Mouse (Mus musculus) liver, embryonic 13.5 days (tissue): ENCODE data around the gene Myo3a. TPM values are rescaled to one million over a fixed set of nuclear protein-coding genes. Genes with fewer than 3 reads are reported as not detected.
"Not testable (repeated sequence)": the region's sequence is repeated elsewhere in the genome, so short reads cannot be mapped to it uniquely, and the experiment has no call there.

Source experiments
- ATAC-seq: fragments of 200-750 bp; cut with Nextera tagmentation; 2 replicates; pipeline ENCODE4 v1.8.0; 2017; ENCODE audit warnings: low read depth, mild to moderate bottlenecking, moderate number of reproducible peaks, moderate library complexity
- DNase-seq: peaks from one replicate; pipeline ENCODE4 v3.0.0; 2022
- H3K27ac ChIP-seq: fragments of 300-500 bp; sonication (generic); 2 replicates; pipeline ENCODE4 v1.5.1; 2015; ENCODE audit warnings: moderate library complexity, mild to moderate bottlenecking, inconsistent platforms
- H3K27me3 ChIP-seq: fragments of 300-500 bp; sonication (generic); 2 replicates; pipeline ENCODE4 v1.6.1; 2015; ENCODE audit warnings: mild to moderate bottlenecking, inconsistent platforms
- H3K36me3 ChIP-seq: fragments of 300-500 bp; sonication (generic); 2 replicates; pipeline ENCODE4 v1.6.1; 2015; ENCODE audit warnings: mild to moderate bottlenecking, inconsistent platforms
- H3K4me1 ChIP-seq: fragments of 300-500 bp; sonication (generic); replicated peaks from 2 replicates; pipeline ENCODE4 v1.6.1; 2015; ENCODE audit warnings: inconsistent platforms
- H3K4me2 ChIP-seq: fragments of 300-500 bp; sonication (generic); 2 replicates; pipeline ENCODE4 v1.6.1; 2015; ENCODE audit warnings: inconsistent platforms, mild to moderate bottlenecking, moderate library complexity
- H3K4me3 ChIP-seq: fragments of 300-500 bp; sonication (generic); replicated peaks from 2 replicates; pipeline ENCODE4 v1.5.1; 2015; ENCODE audit warnings: mild to moderate bottlenecking, inconsistent platforms
- H3K9ac ChIP-seq: fragments of 300-500 bp; sonication (generic); 2 replicates; pipeline ENCODE4 v1.6.1; 2015; ENCODE audit warnings: mild to moderate bottlenecking, inconsistent platforms
- H3K9me3 ChIP-seq: fragments of 300-500 bp; sonication (generic); replicated peaks from 2 replicates; pipeline ENCODE4 v1.6.1; 2016; ENCODE audit warnings: inconsistent platforms
- WGBS: fragments of 180-500 bp; shearing (Covaris S2); methylation state at CpG from one replicate; pipeline ENCODE4 v1.1.7; 2015; ENCODE audit not compliant: insufficient replicate concordance; 5-methylcytosine and 5-hydroxymethylcytosine counted together
- polyA plus RNA-seq: library from polyadenylated mRNA; unstranded; fragments of >200 nt; fragmentation: Nextera tagmentation; extraction: Ambion mirVana; gene quantifications from 2 replicates; pipeline ENCODE4 v1.2.1, GENCODE M21; 2015

Myo3a gene
- polyA plus RNA-seq, 1 experiment from 2014 or later, result not detected

- Histone ChIP-seq H3K9ac (no peak overlapping the region), H3K4me1 (no peaks in the 10 kb centered on the region), H3K4me2 (no peak overlapping the region), H3K27ac (no peak overlapping the region), H3K27me3 (no peaks in the 10 kb centered on the region), H3K36me3 (no peaks in the 10 kb centered on the region), H3K4me3 (no peak overlapping the region), H3K9me3 (no peaks in the 10 kb centered on the region)
- DNase-seq, result no peak
- WGBS, result 56% methylated on average over 6 of the region's 6 CpGs
- ATAC-seq, result no peak
Measured at GRCm38 (mm10) chr2:22548421-22548820, 321.1 kb downstream of the Myo3a start.

DNA sequence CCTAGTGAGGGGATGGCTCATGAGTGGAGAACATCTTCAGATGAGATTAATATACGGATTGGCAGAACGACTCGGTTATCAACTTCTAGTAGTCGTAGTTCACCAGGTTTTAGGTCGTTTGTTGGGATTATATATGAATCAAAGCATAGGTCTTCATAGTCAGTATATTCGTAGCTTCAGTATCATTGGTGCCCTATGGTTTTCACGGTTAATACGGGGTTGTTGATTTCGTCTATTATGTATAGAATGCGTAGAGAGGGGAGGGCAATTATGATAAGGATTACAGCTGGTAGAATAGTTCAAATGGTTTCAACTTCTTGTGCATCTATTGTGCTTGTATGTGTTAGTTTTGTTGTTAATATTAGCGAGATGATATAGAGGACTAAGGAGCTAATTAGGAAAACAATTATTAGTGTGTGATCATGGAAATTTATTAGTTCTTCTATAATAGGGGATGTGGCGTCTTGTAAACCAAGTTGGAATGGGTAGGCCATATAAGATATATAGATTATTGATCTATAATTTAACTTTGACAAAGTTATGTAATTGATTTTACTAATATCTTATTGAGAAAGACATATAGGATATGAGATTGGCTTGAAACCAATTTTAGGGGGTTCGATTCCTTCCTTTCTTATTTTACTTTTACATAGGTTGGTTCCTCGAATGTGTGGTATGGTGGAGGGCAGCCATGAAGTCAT lies 360.3 kb downstream of the Myo3a start:
- not testable (repeated sequence) for H3K27ac ChIP-seq, H3K4me1 ChIP-seq, H3K36me3 ChIP-seq, H3K27me3 ChIP-seq, H3K9ac ChIP-seq, H3K9me3 ChIP-seq, H3K4me3 ChIP-seq, DNase-seq, H3K4me2 ChIP-seq
- peak; percentile 74 for ATAC-seq
- 71% methylated on average over 14 of the region's 14 CpGs for WGBS

- 69% methylated on average over 5 of the region's 5 CpGs for WGBS
- H3K4me1 ChIP-seq, H3K9ac ChIP-seq, H3K27me3 ChIP-seq, H3K27ac ChIP-seq, H3K4me3 ChIP-seq, H3K9me3 ChIP-seq, H3K4me2 ChIP-seq, H3K36me3 ChIP-seq, DNase-seq: not testable (repeated sequence)
- peak; percentile 40 for ATAC-seq
Measured at GRCm38 (mm10) chr2:22588170-22588541, 360.9 kb downstream of the Myo3a start.

GRCm38 (mm10) chr2:22588673-22589381 lies 361.5 kb downstream of the Myo3a start:
- H3K4me3 ChIP-seq, H3K9me3 ChIP-seq, H3K4me2 ChIP-seq, H3K4me1 ChIP-seq, H3K27me3 ChIP-seq, DNase-seq, H3K36me3 ChIP-seq, H3K9ac ChIP-seq, H3K27ac ChIP-seq: not testable (repeated sequence)
- WGBS, result 63% methylated on average over 12 of the region's 12 CpGs
- peak; percentile 82 for ATAC-seq

DNA sequence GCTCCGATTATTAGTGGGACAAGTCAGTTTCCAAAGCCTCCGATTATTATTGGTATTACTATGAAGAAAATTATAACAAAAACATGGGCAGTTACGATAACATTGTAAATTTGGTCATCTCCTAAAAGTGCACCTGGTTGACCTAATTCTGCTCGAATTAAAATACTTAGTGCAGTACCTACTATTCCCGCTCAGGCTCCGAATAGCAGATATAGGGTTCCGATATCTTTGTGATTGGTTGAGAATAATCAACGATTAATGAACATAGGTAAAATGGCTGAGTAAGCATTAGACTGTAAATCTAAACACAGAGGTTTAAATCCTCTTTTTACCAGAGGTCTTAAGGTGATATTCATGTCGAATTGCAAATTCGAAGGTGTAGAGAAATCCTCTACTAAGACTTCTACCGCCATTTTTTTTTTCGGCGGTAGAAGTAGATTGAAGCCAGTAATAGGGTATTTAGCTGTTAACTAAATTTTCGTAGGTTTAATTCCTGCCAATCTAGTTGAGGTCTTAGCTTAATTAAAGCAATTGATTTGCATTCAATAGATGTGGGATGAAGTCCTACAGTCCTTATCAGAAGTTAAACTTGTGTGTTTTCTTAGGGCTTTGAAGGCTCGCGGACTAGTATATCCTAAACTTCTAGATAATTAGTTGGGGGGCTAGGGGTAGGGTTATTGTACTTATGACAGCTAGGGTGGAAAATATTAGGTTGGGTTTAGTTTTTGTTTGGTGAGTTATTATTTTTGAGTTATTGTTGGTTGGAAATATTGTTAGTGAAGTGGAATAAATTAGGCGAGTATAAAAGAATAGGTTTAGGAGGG lies 362.3 kb downstream of the Myo3a start:
- WGBS, result 74% methylated on average over 16 of the region's 17 CpGs
- not testable (repeated sequence) for DNase-seq, H3K9ac ChIP-seq, H3K4me3 ChIP-seq, H3K4me2 ChIP-seq, H3K27me3 ChIP-seq, H3K36me3 ChIP-seq, H3K27ac ChIP-seq, H3K4me1 ChIP-seq, H3K9me3 ChIP-seq
- ATAC-seq, result peak; percentile 79

- Histone ChIP-seq H3K36me3 (no peaks in the 10 kb centered on the region), H3K9ac (no peak overlapping the region), H3K4me2 (no peak overlapping the region), H3K27me3 (no peaks in the 10 kb centered on the region), H3K9me3 (no peaks in the 10 kb centered on the region), H3K4me1 (no peaks in the 10 kb centered on the region), H3K27ac (no peak overlapping the region), H3K4me3 (no peak overlapping the region)
- DNase-seq (no peak), ATAC-seq (no peak)
Measured at GRCm38 (mm10) chr2:22590206-22590490, 362.8 kb downstream of the Myo3a start.

GRCm38 (mm10) chr2:22617951-22618350 lies 390.6 kb downstream of the Myo3a start:
- WGBS, result 10% methylated on average over 9 of the region's 9 CpGs
- H3K4me1 ChIP-seq, result no peaks in the 10 kb centered on the region; the same call in 1 of the 2 replicates
- H3K4me2 ChIP-seq, result no peak overlapping the region
- H3K9me3 ChIP-seq, result no peaks in the 10 kb centered on the region
- DNase-seq, result no peak
- no peaks in the 10 kb centered on the region for H3K36me3 ChIP-seq
- H3K4me3 ChIP-seq, result no peak overlapping the region
- H3K27me3 ChIP-seq, result peaks cover 59% of the 10 kb centered on the region
- ATAC-seq, result no peak
- no peak overlapping the region for H3K9ac ChIP-seq
- no peak overlapping the region for H3K27ac ChIP-seq

- Histone ChIP-seq H3K27ac (no peak overlapping the region), H3K4me3 (no peak overlapping the region), H3K9ac (no peak overlapping the region), H3K4me1 (peaks cover 4% of the 10 kb centered on the region), H3K4me2 (no peak overlapping the region), H3K27me3 (peaks cover 73% of the 10 kb centered on the region), H3K36me3 (no peaks in the 10 kb centered on the region), H3K9me3 (no peaks in the 10 kb centered on the region)
- ATAC-seq (no peak), DNase-seq (no peak)
- 6% methylated on average over 12 of the region's 12 CpGs for WGBS
Measured at GRCm38 (mm10) chr2:22619416-22619815, 392.1 kb downstream of the Myo3a start.

GRCm38 (mm10) chr2:22620030-22620429 lies 392.7 kb downstream of the Myo3a start:
- ATAC-seq, result no peak
- Histone ChIP-seq H3K4me3 (no peak overlapping the region), H3K4me1 (peaks cover 4% of the 10 kb centered on the region), H3K9me3 (no peaks in the 10 kb centered on the region), H3K27me3 (peaks cover 79% of the 10 kb centered on the region), H3K36me3 (no peaks in the 10 kb centered on the region), H3K4me2 (no peak overlapping the region), H3K9ac (no peak overlapping the region), H3K27ac (no peak overlapping the region)
- no peak for DNase-seq
- 5% methylated on average over 6 of the region's 6 CpGs for WGBS

DNA sequence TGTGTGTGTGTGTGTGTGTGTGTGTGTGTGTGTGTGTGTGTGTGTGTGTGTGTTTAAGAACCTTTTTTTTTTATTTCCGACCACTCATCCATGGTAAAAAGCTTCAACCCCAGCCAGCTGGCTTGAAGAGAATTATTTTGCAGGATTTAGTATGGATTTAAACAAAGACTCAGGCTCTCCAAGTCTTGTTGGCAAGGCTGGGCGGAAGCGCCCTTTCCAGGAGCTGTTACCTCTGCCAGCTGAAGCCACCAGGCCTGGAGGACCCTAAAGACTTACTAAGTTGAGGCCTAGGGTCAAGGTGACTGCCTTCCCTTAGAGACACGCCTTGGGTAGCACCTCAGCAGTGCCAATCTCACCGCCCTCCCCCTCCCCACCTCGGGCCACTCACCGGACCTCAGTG lies 393.2 kb downstream of the Myo3a start:
- no peak overlapping the region for H3K9ac ChIP-seq
- peaks cover 84% of the 10 kb centered on the region for H3K27me3 ChIP-seq
- no peak overlapping the region for H3K4me3 ChIP-seq
- peaks cover 4% of the 10 kb centered on the region for H3K4me1 ChIP-seq
- DNase-seq (no peak), ATAC-seq (no peak)
- WGBS, result 14% methylated on average over 6 of the region's 7 CpGs
- no peaks in the 10 kb centered on the region for H3K36me3 ChIP-seq
- no peak overlapping the region for H3K4me2 ChIP-seq
- H3K9me3 ChIP-seq, result no peaks in the 10 kb centered on the region
- no peak overlapping the region for H3K27ac ChIP-seq

GRCm38 (mm10) chr2:22620978-22621827 lies 393.9 kb downstream of the Myo3a start:
- Histone ChIP-seq H3K4me2 (no peak overlapping the region), H3K36me3 (no peaks in the 10 kb centered on the region), H3K4me1 (peaks cover 4% of the 10 kb centered on the region), H3K4me3 (no peak overlapping the region), H3K27ac (no peak overlapping the region), H3K27me3 (peaks cover 91% of the 10 kb centered on the region), H3K9me3 (no peaks in the 10 kb centered on the region), H3K9ac (no peak overlapping the region)
- no peak for DNase-seq
- no peak for ATAC-seq
- 6% methylated on average over 20 of the region's 20 CpGs for WGBS
